Mouse (Mus musculus) ES-E14 (cell line): Measurements from ENCODE around the gene Dnajc6. TPM values are rescaled to one million over a fixed set of nuclear protein-coding genes. Genes with fewer than 3 reads are reported as not detected.

ENCODE experiments used
- DNase-seq: peaks from one replicate; pipeline ENCODE4 v3.0.0-alpha.2; 2013; ENCODE audit warnings: low read depth, low spot score
- H3K27ac ChIP-seq: 2 replicates; pipeline ENCODE4 v1.5.1; 2012; ENCODE audit warnings: low read depth, mild to moderate bottlenecking, low read length, moderate library complexity, mixed read lengths; ENCODE audit not compliant: poor library complexity, insufficient read depth, severe bottlenecking
- H3K36me3 ChIP-seq: 2 replicates; pipeline ENCODE4 v1.6.1; 2012; ENCODE audit warnings: mild to moderate bottlenecking, low read length, moderate library complexity, mixed read lengths; ENCODE audit not compliant: control insufficient read depth, poor library complexity, insufficient read depth, severe bottlenecking
- H3K4me1 ChIP-seq, 2 experiments: fragments of 150-350 bp in 1 of 2; sonication (generic) in 1 of 2; 2 replicates each; pipeline ENCODE4 v1.6.1; 2012; ENCODE audit warnings: low read length in 2 of 2, mild to moderate bottlenecking in 1 of 2, mixed read lengths in 1 of 2; ENCODE audit not compliant: control insufficient read depth in 2 of 2, insufficient read depth in 2 of 2, poor library complexity in 1 of 2
- H3K4me3 ChIP-seq, 2 experiments: fragments of 150-350 bp in 1 of 2; sonication (generic) in 1 of 2; 2 replicates each; pipeline ENCODE4 v1.5.1; 2012; ENCODE audit warnings: low read length in 2 of 2, low read depth in 1 of 2, mild to moderate bottlenecking in 1 of 2, mixed read lengths in 1 of 2; ENCODE audit not compliant: insufficient read depth in 1 of 2, poor library complexity in 1 of 2, severe bottlenecking in 1 of 2
- H3K9ac ChIP-seq: 2 replicates; pipeline ENCODE4 v1.6.1; 2012; ENCODE audit warnings: low read depth, mild to moderate bottlenecking, low read length, mixed read lengths; ENCODE audit not compliant: poor library complexity, insufficient read depth, severe bottlenecking
- H3K9me3 ChIP-seq: fragments of 150-350 bp; sonication (generic); 2 replicates; pipeline ENCODE4 v1.6.1; 2012; ENCODE audit warnings: low read depth, mild to moderate bottlenecking, low read length; ENCODE audit not compliant: control insufficient read depth, insufficient read depth
- CHD2 ChIP-seq: IDR thresholded peaks from 2 replicates; pipeline ENCODE4 v1.6.1; 2014; ENCODE audit warnings: mild to moderate bottlenecking, low read depth, low read length, inconsistent platforms
- HCFC1 ChIP-seq: IDR thresholded peaks from 2 replicates; pipeline ENCODE4 v1.6.1; 2012; ENCODE audit warnings: low read length, inconsistent platforms, borderline replicate concordance; ENCODE audit not compliant: insufficient read depth
- MAFK ChIP-seq: IDR thresholded peaks from 2 replicates; pipeline ENCODE4 v1.6.1; 2014; ENCODE audit warnings: mild to moderate bottlenecking, low read depth, low read length, inconsistent platforms; ENCODE audit not compliant: insufficient read depth
- ZC3H11A ChIP-seq: IDR thresholded peaks from 2 replicates; pipeline ENCODE4 v1.6.1; 2012; ENCODE audit warnings: low read depth, mild to moderate bottlenecking, inconsistent platforms, low read length, borderline replicate concordance
- ZNF384 ChIP-seq: IDR thresholded peaks from 2 replicates; pipeline ENCODE4 v1.6.1; 2012; ENCODE audit warnings: low read depth, low read length, inconsistent platforms
- in situ Hi-C, 2 experiments: fragments of 600-800 bp; cut with MboI; formaldehyde crosslinking; loops; one replicate each; pipeline ENCODE4 v1.15.1; 2025; ENCODE audit warnings: low sequenced_read_pairs in 2 of 2, inconsistent platforms in 1 of 2; ENCODE audit not compliant: unreplicated experiment in 2 of 2
- total RNA-seq: library from RNA; depleted of rRNA; stranded (reverse); fragments of 300-350 nt; gene quantifications from 2 replicates; pipeline ENCODE4 v1.2.3, GENCODE M21; 2012

The Dnajc6 gene
- total RNA-seq, 1 experiment: 7.2 TPM

- no peak overlapping the region for H3K4me3 ChIP-seq
- H3K9me3 ChIP-seq: no peaks in the 10 kb centered on the region
- no peak overlapping the region for H3K27ac ChIP-seq
- no peak for TF ChIP-seq HCFC1
- TF ChIP-seq ZNF384: no peak
- no peak for TF ChIP-seq ZC3H11A
- no peak for TF ChIP-seq MAFK
- TF ChIP-seq CHD2: no peak
- no peak overlapping the region for H3K9ac ChIP-seq
- peaks cover 4 to 6% of the 10 kb centered on the region in 2 experiments; a peak in 2 of 4 replicates for H3K4me1 ChIP-seq
- in situ Hi-C loops: no loop called here
- H3K36me3 ChIP-seq: peaks cover 6% of the 10 kb centered on the region; the same call in 1 of the 2 replicates
- no peak for DNase-seq
Measured at GRCm38 (mm10) chr4:101654256-101654655, 157.8 kb downstream of the Dnajc6 start.

DNA sequence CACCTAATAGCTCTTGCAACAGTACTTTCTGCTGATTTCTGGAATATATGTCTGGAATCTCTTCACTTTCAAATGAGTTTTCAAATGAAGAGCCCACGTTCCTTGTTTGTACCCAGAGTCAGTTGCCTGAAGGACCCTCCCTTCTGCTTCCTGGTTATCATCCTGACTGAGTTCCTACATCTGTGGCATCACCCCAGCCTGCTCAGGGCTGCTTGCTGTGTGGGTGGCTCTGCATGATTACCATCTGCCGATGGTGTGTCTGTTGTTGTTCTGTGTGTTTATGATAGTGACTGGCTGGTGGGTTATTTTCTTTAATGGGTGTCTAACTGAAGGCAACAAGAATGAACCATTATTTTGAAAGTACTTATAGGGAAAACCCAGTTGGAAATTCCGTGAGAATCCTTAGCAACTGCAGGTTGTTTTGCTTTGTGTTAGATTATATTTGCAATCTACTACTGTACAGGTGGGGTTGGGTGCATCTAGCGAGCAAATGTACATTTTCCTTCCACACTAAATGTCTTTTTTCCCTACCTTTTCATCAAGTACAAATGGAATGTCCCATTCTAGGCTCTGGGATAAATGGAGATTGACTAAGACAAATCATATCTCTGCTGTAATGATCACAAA is 158.5 kb downstream of the Dnajc6 start:
- no peak overlapping the region for H3K4me3 ChIP-seq
- no peak for TF ChIP-seq HCFC1
- TF ChIP-seq ZC3H11A: no peak
- no peak for TF ChIP-seq CHD2
- TF ChIP-seq MAFK: no peak
- no peak for TF ChIP-seq ZNF384
- peaks cover 0 to 3% of the 10 kb centered on the region in 2 experiments; a peak in 1 of 4 replicates for H3K4me1 ChIP-seq
- no peak for DNase-seq
- H3K27ac ChIP-seq: no peak overlapping the region
- H3K9me3 ChIP-seq: no peaks in the 10 kb centered on the region
- H3K36me3 ChIP-seq: peaks cover 6% of the 10 kb centered on the region; the same call in 1 of the 2 replicates
- in situ Hi-C loops: no loop called here
- H3K9ac ChIP-seq: no peak overlapping the region

DNA sequence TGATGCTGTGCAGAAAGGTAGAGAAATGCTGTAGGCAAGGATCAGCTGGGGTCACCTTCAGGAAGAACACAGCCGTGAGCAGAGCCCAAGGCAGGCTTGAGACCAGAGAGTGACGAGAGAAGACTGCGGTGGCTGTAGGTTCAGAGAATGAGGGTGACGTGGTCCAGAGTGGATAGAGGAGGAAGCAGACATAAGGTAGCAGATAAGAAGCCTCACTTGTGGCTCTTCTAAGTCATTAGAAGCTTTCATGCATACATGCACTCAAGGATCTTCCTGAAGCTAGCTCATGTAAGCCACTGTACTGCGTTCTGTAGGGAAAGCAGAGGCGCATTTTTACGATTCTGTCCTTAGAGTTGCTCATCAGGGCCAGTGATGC is 159.0 kb downstream of the Dnajc6 start:
- Histone ChIP-seq H3K9ac (no peak overlapping the region), H3K9me3 (no peaks in the 10 kb centered on the region), H3K27ac (no peak overlapping the region), H3K4me3 (no peak overlapping the region), H3K36me3 (peaks cover 6% of the 10 kb centered on the region; the same call in 1 of the 2 replicates), H3K4me1 (peaks cover 0 to 3% of the 10 kb centered on the region in 2 experiments; a peak in 1 of 4 replicates)
- no peak for DNase-seq
- TF ChIP-seq HCFC1 (no peak), ZNF384 (no peak), CHD2 (no peak), MAFK (no peak), ZC3H11A (no peak)
- in situ Hi-C loops: no loop called here

GRCm38 (mm10) chr4:101656056-101656455 is 159.6 kb downstream of the Dnajc6 start:
- TF ChIP-seq HCFC1 (no peak), ZNF384 (no peak), ZC3H11A (no peak), CHD2 (no peak), MAFK (no peak)

More at GRCm38 (mm10) chr4:101656056-101656455, 159.6 kb downstream of the Dnajc6 start:
- Histone ChIP-seq H3K36me3 (peaks cover 6% of the 10 kb centered on the region; the same call in 1 of the 2 replicates), H3K9me3 (no peaks in the 10 kb centered on the region), H3K9ac (no peak overlapping the region), H3K4me1 (peaks cover 0 to 3% of the 10 kb centered on the region in 2 experiments; a peak in 1 of 4 replicates), H3K4me3 (no peak overlapping the region), H3K27ac (no peak overlapping the region)
- DNase-seq: no peak
- in situ Hi-C loops: no loop called here
